Mouse (Mus musculus) liver, embryonic 12.5 days (tissue): ENCODE results near the gene Eci1. TPM values are rescaled to one million over a fixed set of nuclear protein-coding genes. Genes with fewer than 3 reads are reported as not detected.

Experiments
- ATAC-seq: fragments of 200-750 bp; cut with Nextera tagmentation; 2 replicates; pipeline ENCODE4 v1.8.0; 2017; ENCODE audit warnings: moderate number of reproducible peaks, mild to moderate bottlenecking, moderate library complexity
- H3K27ac ChIP-seq: fragments of 300-500 bp; sonication (generic); 2 replicates; pipeline ENCODE4 v1.5.1; 2016; ENCODE audit warnings: mild to moderate bottlenecking
- H3K27me3 ChIP-seq: fragments of 300-500 bp; sonication (generic); replicated peaks from 2 replicates; pipeline ENCODE4 v1.6.1; 2016; ENCODE audit warnings: mild to moderate bottlenecking, moderate library complexity
- H3K36me3 ChIP-seq: fragments of 300-500 bp; sonication (generic); 2 replicates; pipeline ENCODE4 v1.6.1; 2016; ENCODE audit warnings: mild to moderate bottlenecking, moderate library complexity
- H3K4me1 ChIP-seq: fragments of 300-500 bp; sonication (generic); 2 replicates; pipeline ENCODE4 v1.6.1; 2016
- H3K4me2 ChIP-seq: fragments of 300-500 bp; sonication (generic); 2 replicates; pipeline ENCODE4 v1.6.1; 2016; ENCODE audit warnings: mild to moderate bottlenecking, moderate library complexity
- H3K4me3 ChIP-seq: fragments of 300-500 bp; sonication (generic); 2 replicates; pipeline ENCODE4 v1.5.1; 2016; ENCODE audit warnings: mild to moderate bottlenecking, moderate library complexity
- H3K9ac ChIP-seq: fragments of 300-500 bp; sonication (generic); 2 replicates; pipeline ENCODE4 v1.6.1; 2016; ENCODE audit warnings: mild to moderate bottlenecking, moderate library complexity
- H3K9me3 ChIP-seq: fragments of 300-500 bp; sonication (generic); replicated peaks from 2 replicates; pipeline ENCODE4 v1.6.1; 2016; ENCODE audit warnings: mild to moderate bottlenecking, moderate library complexity
- WGBS: fragments of 180-500 bp; shearing (Covaris S2); methylation state at CpG from one replicate; pipeline ENCODE4 v1.1.7; 2016; ENCODE audit not compliant: insufficient replicate concordance; 5-methylcytosine and 5-hydroxymethylcytosine counted together
- polyA plus RNA-seq: library from polyadenylated mRNA; unstranded; fragments of >200 nt; fragmentation: Nextera tagmentation; extraction: Ambion mirVana; gene quantifications from 2 replicates; pipeline ENCODE4 v1.2.1, GENCODE M21; 2016

Gene Eci1
- polyA plus RNA-seq, 1 experiment from 2014 or later, result 100 TPM

DNA sequence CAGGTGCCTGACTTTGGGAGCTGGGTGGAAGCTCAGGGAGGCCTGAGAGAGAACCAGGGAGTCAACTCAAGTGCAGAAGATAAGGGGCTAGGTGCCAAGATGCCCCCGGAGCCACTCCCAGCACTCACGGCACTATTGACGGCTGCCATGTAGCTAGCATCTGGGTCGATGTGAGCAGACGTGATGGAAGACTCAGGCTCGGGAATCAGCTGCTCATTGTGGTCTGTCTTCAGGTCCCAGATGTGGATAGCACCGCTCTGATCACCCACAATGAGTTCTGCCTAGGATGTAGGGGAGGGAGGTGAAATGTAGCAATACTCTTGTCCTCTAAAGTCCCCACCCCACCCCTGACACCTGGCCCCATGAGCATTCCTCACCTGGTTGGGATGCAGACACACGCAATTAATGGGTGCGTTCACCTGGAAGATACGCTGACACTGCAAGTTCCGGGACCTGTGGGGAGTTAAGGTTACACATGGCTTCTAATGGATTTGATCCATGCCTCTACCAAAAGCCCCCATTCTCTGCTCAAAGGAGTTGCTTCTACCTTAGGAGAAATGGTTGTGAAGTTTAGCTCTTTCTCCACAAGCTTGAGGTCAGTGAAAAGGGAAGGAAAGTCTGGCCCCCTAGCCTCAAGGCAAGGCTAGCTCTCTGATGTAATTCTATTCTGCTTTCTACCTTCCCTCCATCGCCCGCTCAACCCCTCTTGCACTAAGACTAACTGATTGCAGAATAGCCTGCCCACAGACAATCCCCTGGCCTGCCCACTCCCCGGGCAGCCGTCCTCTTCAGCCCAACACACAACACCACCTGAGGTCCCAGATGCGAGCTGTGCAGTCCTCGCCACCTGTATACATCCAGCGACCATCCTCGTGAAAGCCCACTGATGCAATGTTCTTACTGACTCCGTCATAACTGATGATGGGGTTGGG is 50.9 kb downstream of the Eci1 start:
- no peaks in the 10 kb centered on the region for H3K9me3 ChIP-seq
- peak overlapping the region; percentile 80 for H3K4me2 ChIP-seq
- peak overlapping the region; percentile 90 for H3K9ac ChIP-seq
- H3K36me3 ChIP-seq, result peaks cover 57% of the 10 kb centered on the region
- peaks cover 42% of the 10 kb centered on the region for H3K4me1 ChIP-seq
- WGBS, result 86% methylated on average over 20 of the region's 20 CpGs
- no peak for ATAC-seq
- no peak overlapping the region for H3K27ac ChIP-seq
- peak overlapping the region; percentile 79 for H3K4me3 ChIP-seq
- H3K27me3 ChIP-seq, result no peaks in the 10 kb centered on the region

- Histone ChIP-seq H3K4me3 (peak overlapping the region; percentile 79), H3K36me3 (peaks cover 49% of the 10 kb centered on the region), H3K9me3 (no peaks in the 10 kb centered on the region), H3K27ac (peak overlapping the region; percentile 91; the same call in 1 of the 2 replicates), H3K4me1 (peaks cover 34% of the 10 kb centered on the region), H3K27me3 (no peaks in the 10 kb centered on the region), H3K4me2 (peak overlapping the region; percentile 80), H3K9ac (peak overlapping the region; percentile 90)
- WGBS, result 51% methylated on average over 11 of the region's 11 CpGs
- ATAC-seq, result 0 out of 2 replicates have a peak, but pooled peaks have one; percentile 8
Measured at GRCm38 (mm10) chr17:24477985-24478600, 51.7 kb downstream of the Eci1 start.

DNA sequence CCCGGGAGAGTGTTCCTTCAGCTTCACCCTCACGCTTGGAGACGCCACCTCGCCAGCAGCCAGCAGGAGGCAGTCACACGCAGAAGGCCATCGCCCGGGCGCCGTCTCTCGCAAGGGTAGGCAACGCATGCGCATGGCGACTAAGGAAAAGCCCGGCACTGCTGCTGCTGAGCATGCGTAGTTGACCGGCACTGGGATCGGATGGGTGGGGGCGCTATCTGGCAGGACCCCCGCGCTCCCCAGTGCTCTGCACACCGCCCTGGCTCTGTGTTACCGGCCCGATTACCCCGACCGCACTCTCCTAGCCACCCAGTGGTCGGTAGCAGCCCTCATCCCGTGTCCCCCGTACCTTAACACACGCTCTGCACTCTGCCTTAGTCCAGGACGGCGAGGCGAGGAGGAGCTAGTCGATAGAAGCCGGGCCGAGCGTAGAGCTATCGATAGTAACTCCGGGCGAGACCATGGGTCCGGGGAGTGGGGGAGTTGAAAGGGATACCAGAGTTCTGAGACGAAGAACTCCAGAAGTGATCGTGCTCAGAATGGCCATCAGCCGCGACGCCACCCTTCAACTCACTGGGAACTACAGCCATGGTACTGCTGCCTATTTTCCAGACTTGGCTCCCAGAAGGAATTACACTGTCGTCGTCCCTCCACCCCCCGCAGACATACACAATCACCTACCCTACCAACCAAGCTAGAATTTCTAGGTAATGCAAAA is 52.4 kb downstream of the Eci1 start, which contains the start of gene Mlst8:
TSS of gene Mlst8 (minus strand) at position 416 of the 718 bp plus-strand sequence.
- Histone ChIP-seq H3K9me3 (no peaks in the 10 kb centered on the region), H3K36me3 (peaks cover 42% of the 10 kb centered on the region), H3K27ac (peak within 1 kb of the TSS; percentile 91), H3K4me1 (peaks cover 27% of the 10 kb centered on the region), H3K4me3 (peak within 1 kb of the TSS; percentile 79), H3K27me3 (peaks cover 7% of the 10 kb centered on the region), H3K9ac (peak within 1 kb of the TSS; percentile 90), H3K4me2 (peak within 1 kb of the TSS; percentile 80)
- under 1% methylated on average over 48 of the region's 48 CpGs for WGBS
- peak; percentile 92 for ATAC-seq

DNA sequence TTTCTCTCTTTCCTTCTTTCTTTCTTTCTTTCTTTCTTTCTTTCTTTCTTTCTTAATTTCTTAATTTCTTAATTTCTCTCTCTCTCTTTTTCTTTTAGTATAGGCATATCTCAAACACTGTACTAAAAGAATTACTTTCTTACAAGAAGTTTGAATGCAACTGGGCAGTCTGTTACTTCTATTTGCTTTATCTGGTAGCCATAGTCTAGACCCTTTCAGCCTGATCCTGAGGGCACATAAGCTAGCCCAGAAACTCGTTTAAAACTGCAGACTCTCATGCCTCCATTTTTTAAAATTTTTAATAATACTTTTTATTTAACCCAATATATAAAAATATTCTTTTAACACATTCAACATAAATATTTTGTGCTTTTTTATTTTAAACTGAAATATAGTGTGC is 53.0 kb downstream of the Eci1 start:
- H3K27ac ChIP-seq, result peak overlapping the region; percentile 79
- peak overlapping the region; percentile 80 for H3K4me2 ChIP-seq
- H3K4me1 ChIP-seq, result peaks cover 24% of the 10 kb centered on the region
- 16% methylated on average over 1 of the region's 1 CpGs for WGBS
- no peak for ATAC-seq
- H3K36me3 ChIP-seq, result peaks cover 36% of the 10 kb centered on the region
- no peaks in the 10 kb centered on the region for H3K9me3 ChIP-seq
- peaks cover 7% of the 10 kb centered on the region for H3K27me3 ChIP-seq
- H3K9ac ChIP-seq, result peak overlapping the region; percentile 90
- peak overlapping the region; percentile 79 for H3K4me3 ChIP-seq

DNA sequence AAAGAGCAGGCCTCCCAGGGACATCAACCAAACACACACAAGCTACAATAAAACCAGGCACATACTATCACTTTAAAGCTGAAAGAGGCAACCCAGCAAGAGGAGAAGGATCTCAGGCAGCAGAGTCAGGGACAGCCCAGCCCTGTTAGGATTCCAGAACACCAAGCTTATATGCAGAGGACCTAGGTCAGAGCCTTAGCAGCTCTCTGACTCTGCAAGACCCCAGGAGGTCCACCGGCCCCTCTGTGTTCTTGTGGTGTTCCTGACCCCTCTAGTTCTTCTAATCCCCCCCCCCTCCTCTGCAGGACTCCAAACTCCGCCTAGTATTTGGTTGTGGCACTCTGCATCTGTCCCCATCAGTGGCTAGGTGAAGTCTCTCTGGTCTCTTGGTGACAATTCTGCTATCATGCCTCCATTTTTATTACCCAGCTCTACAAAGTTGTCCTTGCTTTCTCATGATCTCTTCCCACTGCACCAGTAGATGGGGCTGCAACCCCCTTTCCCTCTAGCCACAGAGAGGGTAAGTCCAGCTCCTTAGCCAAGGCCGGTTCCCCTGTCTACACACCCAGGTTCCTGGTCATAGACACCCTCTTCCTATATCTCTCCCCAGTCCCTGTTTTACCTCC is 53.9 kb downstream of the Eci1 start:
- Histone ChIP-seq H3K27me3 (peaks cover 16% of the 10 kb centered on the region), H3K4me3 (no peak overlapping the region), H3K4me1 (peaks cover 24% of the 10 kb centered on the region), H3K4me2 (peak overlapping the region; percentile 80), H3K9ac (peak overlapping the region; percentile 45), H3K9me3 (no peaks in the 10 kb centered on the region), H3K27ac (peak overlapping the region; percentile 52), H3K36me3 (peaks cover 27% of the 10 kb centered on the region)
- WGBS, result 44% methylated on average over 3 of the region's 3 CpGs
- no peak for ATAC-seq

DNA sequence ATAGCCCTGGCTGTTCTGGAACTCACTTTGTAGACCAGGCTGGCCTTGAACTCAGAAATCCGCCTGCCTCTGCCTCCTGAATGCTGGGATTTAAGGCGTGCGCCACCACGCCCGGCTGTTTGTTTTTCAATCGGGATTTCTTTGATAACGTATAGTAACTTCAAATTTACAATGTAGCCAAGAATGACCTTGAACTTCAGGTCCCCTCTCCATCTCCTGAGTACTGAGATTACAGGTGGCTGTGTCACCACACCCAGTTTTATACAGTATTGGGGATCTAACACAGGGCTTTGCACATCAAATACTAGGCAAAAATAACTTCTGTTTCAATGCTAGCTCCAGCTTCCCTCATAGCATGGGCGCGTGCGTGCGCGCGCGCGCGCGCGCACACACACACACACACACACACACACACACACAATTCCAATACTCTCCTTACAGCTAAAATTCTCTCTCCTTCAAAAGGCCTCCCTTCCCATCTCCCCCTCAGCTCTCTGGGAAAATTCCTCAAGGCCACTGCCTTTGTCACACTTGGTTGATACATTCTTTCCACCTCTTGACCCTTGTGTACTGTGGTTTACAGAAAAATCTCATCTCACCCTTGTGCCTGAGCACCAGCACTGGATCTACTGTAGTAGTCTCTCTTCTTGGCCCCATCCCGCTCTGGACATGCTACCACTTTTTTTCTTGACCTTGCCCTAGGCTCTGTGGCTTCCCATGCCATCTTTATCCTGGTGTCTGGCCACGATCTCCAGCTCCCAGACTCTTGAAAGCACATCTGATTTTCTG is 54.8 kb downstream of the Eci1 start:
- 87% methylated on average over 20 of the region's 20 CpGs for WGBS
- H3K4me3 ChIP-seq, result no peak overlapping the region
- H3K4me1 ChIP-seq, result peaks cover 24% of the 10 kb centered on the region

DNA sequence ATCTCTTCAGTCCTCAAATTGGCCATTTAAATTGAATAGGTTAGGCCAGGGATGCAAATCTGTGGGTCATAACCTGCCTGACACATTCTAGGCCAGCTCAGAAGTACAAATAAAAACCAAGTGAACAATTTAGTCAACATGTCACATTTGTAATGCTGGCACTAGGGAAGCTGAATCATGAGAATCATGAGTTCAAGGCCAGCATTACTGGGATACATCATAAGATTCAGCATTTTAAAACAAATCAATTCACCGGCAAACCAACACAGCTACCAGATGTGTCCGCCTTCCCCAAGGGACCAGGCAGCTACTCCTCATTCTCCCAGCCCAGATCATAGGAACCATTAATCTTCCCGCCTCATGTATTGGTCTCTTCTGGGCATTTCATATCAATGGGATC is 57.1 kb downstream of the Eci1 start:
- WGBS, result 70% methylated on average over 3 of the region's 3 CpGs
- H3K4me3 ChIP-seq, result no peak overlapping the region
- H3K36me3 ChIP-seq, result no peaks in the 10 kb centered on the region

More for the DNA sequence above, 54.8 kb downstream of the Eci1 start:
- Histone ChIP-seq H3K4me2 (no peak overlapping the region), H3K9ac (no peak overlapping the region), H3K9me3 (no peaks in the 10 kb centered on the region), H3K27ac (no peak overlapping the region), H3K27me3 (peaks cover 25% of the 10 kb centered on the region), H3K36me3 (peaks cover 18% of the 10 kb centered on the region)
- no peak for ATAC-seq

GRCm38 (mm10) chr17:24485090-24485860 is 58.8 kb downstream of the Eci1 start:
- no peak overlapping the region for H3K9ac ChIP-seq
- H3K27ac ChIP-seq, result no peak overlapping the region
- 31% methylated on average over 11 of the region's 11 CpGs for WGBS
- ATAC-seq, result no peak
- H3K9me3 ChIP-seq, result no peaks in the 10 kb centered on the region
- peaks cover 66% of the 10 kb centered on the region for H3K27me3 ChIP-seq
- H3K4me1 ChIP-seq, result peaks cover 17% of the 10 kb centered on the region
- no peak overlapping the region for H3K4me2 ChIP-seq
- H3K4me3 ChIP-seq, result no peak overlapping the region
- no peaks in the 10 kb centered on the region for H3K36me3 ChIP-seq

More for the DNA sequence above, 57.1 kb downstream of the Eci1 start:
- Histone ChIP-seq H3K4me2 (no peak overlapping the region), H3K27ac (no peak overlapping the region), H3K9me3 (no peaks in the 10 kb centered on the region), H3K27me3 (peaks cover 48% of the 10 kb centered on the region), H3K4me1 (peaks cover 14% of the 10 kb centered on the region), H3K9ac (no peak overlapping the region)
- ATAC-seq, result no peak

GRCm38 (mm10) chr17:24488186-24488661 is 61.8 kb downstream of the Eci1 start, which contains the start of gene Caskin1:
Gene Caskin1, plus strand, starts transcription at chr17:24488601.
- Histone ChIP-seq H3K4me1 (peaks cover 14% of the 10 kb centered on the region), H3K27me3 (peaks cover 90% of the 10 kb centered on the region), H3K9me3 (no peaks in the 10 kb centered on the region), H3K4me2 (peak within 1 kb of the TSS; percentile 79), H3K36me3 (no peaks in the 10 kb centered on the region), H3K9ac (peak within 1 kb of the TSS; percentile 41), H3K27ac (no peak within 1 kb of the TSS), H3K4me3 (peak within 1 kb of the TSS; percentile 58)
- 1% methylated on average over 45 of the region's 45 CpGs for WGBS
- ATAC-seq, result no peak

DNA sequence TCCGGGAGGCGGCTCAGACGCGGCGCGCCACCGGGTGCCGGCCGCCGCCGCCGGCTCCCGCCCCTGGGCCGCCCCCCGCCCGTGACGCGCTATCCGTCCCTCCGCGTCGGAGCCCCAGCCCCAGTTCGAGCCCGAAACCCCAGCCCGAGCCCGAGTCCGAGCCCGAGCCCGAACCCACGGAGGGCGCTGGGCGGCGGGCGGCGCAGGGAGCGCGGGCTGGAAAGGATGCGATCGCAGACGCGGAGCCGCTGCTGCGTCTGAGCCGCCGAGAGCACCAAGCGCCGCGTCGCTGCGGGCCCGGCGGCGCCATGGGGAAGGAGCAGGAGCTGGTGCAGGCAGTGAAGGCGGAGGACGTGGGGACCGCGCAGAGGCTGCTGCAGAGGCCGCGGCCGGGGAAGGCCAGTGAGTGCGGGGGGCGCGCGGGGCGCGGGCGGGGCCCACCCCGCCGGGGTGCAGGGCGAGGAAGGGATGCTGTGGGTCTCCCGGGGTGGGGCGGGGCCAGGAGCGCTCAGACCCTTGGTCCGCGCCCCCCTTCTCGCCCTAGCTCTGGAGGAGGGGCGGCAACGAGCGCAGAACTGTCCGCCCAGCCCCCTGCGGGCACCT is 62.3 kb downstream of the Eci1 start:
- Histone ChIP-seq H3K4me3 (peak overlapping the region; percentile 58), H3K9me3 (no peaks in the 10 kb centered on the region), H3K9ac (peak overlapping the region; percentile 41), H3K36me3 (no peaks in the 10 kb centered on the region), H3K27ac (no peak overlapping the region), H3K27me3 (peaks cover 84% of the 10 kb centered on the region), H3K4me2 (peak overlapping the region; percentile 79), H3K4me1 (peaks cover 14% of the 10 kb centered on the region)
- peak; percentile 19; the same call in 1 of the 2 replicates for ATAC-seq
- WGBS, result under 1% methylated on average over 72 of the region's 81 CpGs
